Mouse (Mus musculus) myocyte (in vitro differentiated cells): ENCODE measurements around the gene Copa.

Source experiments
- CEBPB ChIP-seq: IDR thresholded peaks from 2 replicates; pipeline ENCODE4 v1.6.1; 2011; ENCODE audit warnings: mild to moderate bottlenecking, moderate library complexity; ENCODE audit not compliant: poor library complexity, insufficient read depth, severe bottlenecking
- E2F4 ChIP-seq: IDR thresholded peaks from one replicate; pipeline ENCODE4 v1.6.1; 2011; ENCODE audit warnings: mild to moderate bottlenecking, control low read depth, moderate library complexity; ENCODE audit not compliant: insufficient read depth
- MAX ChIP-seq: IDR thresholded peaks from one replicate; pipeline ENCODE4 v1.6.1; 2011; ENCODE audit warnings: low read depth, mild to moderate bottlenecking, control low read depth
- MYOD1 ChIP-seq, 3 experiments: IDR thresholded peaks; one replicate each; pipeline ENCODE4 v1.6.1; 2011; ENCODE audit warnings: control low read depth in 2 of 3, low read depth in 2 of 3, mild to moderate bottlenecking in 2 of 3, moderate library complexity in 1 of 3; ENCODE audit not compliant: insufficient read length in 2 of 3, control insufficient read depth in 1 of 3
- MYOG ChIP-seq, 3 experiments: IDR thresholded peaks; one replicate each; pipeline ENCODE4 v1.6.1; 2011; ENCODE audit warnings: control low read depth in 2 of 3, low read depth in 2 of 3, mild to moderate bottlenecking in 2 of 3; ENCODE audit not compliant: insufficient read length in 2 of 3, control insufficient read depth in 1 of 3, insufficient read depth in 1 of 3
- POLR2A ChIP-seq: IDR thresholded peaks from one replicate; pipeline ENCODE4 v1.6.1; 2011; ENCODE audit warnings: low read depth, mild to moderate bottlenecking, control low read depth, moderate library complexity; ENCODE audit not compliant: insufficient read length
- POLR2AphosphoS2 ChIP-seq: IDR thresholded peaks from one replicate; pipeline ENCODE4 v1.6.1; 2011; ENCODE audit warnings: low read depth, control low read depth; ENCODE audit not compliant: insufficient read length
- REST ChIP-seq: IDR thresholded peaks from one replicate; pipeline ENCODE4 v1.6.1; 2011; ENCODE audit warnings: mild to moderate bottlenecking, control low read depth, moderate library complexity; ENCODE audit not compliant: insufficient read depth, insufficient read length
- SRF ChIP-seq: IDR thresholded peaks from one replicate; pipeline ENCODE4 v1.6.1; 2011; ENCODE audit warnings: low read depth; ENCODE audit not compliant: control insufficient read depth, insufficient read length
- TCF12 ChIP-seq: IDR thresholded peaks from one replicate; pipeline ENCODE4 v1.6.1; 2011; ENCODE audit warnings: mild to moderate bottlenecking, control low read depth; ENCODE audit not compliant: poor library complexity, insufficient read depth, severe bottlenecking
- TCF3 ChIP-seq: IDR thresholded peaks from one replicate; pipeline ENCODE4 v1.6.1; 2011; ENCODE audit warnings: low read depth, control low read depth; ENCODE audit not compliant: insufficient read length
- USF1 ChIP-seq: IDR thresholded peaks from one replicate; pipeline ENCODE4 v1.6.1; 2011; ENCODE audit warnings: low read depth, mild to moderate bottlenecking, control low read depth, moderate library complexity

DNA sequence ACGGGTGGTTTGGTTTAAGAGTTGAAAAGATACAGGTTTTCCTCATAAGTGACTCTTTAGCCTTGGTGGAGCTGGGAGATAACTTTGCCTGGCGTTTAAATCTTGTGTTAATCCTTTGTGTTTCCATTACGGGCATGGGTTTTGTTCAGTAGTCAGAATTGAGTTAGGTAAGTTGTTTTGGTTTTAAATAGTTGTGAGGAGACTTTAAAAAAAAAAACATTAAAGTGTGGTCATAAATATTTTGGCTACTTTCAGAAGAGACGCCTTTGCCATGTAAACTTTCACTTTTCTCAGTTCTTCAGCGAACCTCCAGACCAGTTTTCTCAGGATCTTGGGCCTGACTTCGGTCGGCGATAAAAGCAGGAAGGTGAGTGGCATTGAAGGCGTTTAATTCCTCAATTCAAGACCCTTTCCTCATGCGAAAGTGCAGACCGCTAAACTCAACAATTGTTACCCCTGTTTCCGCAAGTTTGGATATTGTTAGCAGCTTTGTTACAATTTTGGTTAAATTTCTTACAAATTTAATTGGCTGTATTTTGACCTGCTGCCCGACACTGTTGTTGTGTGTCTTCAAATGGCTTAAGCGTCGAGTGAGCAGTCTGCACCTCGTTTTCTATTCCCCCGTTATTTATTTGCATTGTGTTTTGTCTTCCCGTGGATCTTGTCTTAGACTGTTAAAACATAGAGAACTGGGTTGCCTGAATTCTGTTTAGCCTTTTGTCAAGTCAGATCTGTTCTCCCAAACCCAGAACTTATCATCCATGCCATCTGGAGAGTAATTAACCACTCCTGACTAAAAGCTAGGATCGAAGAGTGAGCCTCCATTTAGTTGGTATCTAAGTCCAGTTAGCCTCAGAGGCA is 66.9 kb downstream of the Copa start:
- TF ChIP-seq POLR2A (no peak), MAX (no peak), MYOG (IDR thresholded peaks at IDR 0.05; ENCODE audit: control insufficient read depth in 1 of 3, insufficient read depth in 1 of 3, insufficient read length in 2 of 3, low read depth in 2 of 3) (no peak), CEBPB (no peak), USF1 (no peak), E2F4 (no peak), POLR2AphosphoS2 (no peak), TCF3 (no peak), TCF12 (no peak), REST (no peak), SRF (no peak), MYOD1 (IDR thresholded peaks at IDR 0.05; ENCODE audit: control insufficient read depth in 1 of 3, insufficient read length in 2 of 3, low read depth in 2 of 3) (no peak)
